Mouse (Mus musculus): Measurements from ENCODE around the gene Cacna2d4. TPM values are rescaled to one million over a fixed set of nuclear protein-coding genes. Genes with fewer than 3 reads are reported as not detected.

Gene Cacna2d4
- polyA plus RNA-seq, 1 experiment from 2014 or later, result not detected

GRCm38 (mm10) chr6:119388650-119389012 is 152.3 kb downstream of the Cacna2d4 start:
- peak; percentile 99 for ATAC-seq (ENCODE audit: low FRiP score, low TSS enrichment)
- Histone ChIP-seq H3K9me3 (ENCODE audit: low read length) (no peaks in the 10 kb centered on the region), H3K4me3 (ENCODE audit: low read length) (peak overlapping the region; percentile 69), H3K27ac (ENCODE audit: low read length) (peak overlapping the region; percentile 90), H3K36me3 (ENCODE audit: insufficient read depth, low read length) (no peaks in the 10 kb centered on the region), H3K4me2 (replicated peaks; ENCODE audit: low read depth, low read length) (peak overlapping the region; percentile 82), H3K9ac (replicated peaks; ENCODE audit: low read length) (peak overlapping the region; percentile 94), H3K4me1 (ENCODE audit: insufficient read depth, low read length) (peaks cover 26% of the 10 kb centered on the region), H3K27me3 (ENCODE audit: insufficient read depth, low read length) (no peaks in the 10 kb centered on the region)
- WGBS, result under 1% methylated on average over 31 of the region's 53 CpGs

- peak overlapping the region; percentile 84 for H3K27ac ChIP-seq (ENCODE audit: low read length)
- peak overlapping the region; percentile 80 for H3K9ac ChIP-seq (replicated peaks; ENCODE audit: low read length)
- 21% methylated on average over 10 of the region's 10 CpGs for WGBS
- H3K27me3 ChIP-seq (ENCODE audit: insufficient read depth, low read length), result no peaks in the 10 kb centered on the region
- H3K36me3 ChIP-seq (ENCODE audit: insufficient read depth, low read length), result no peaks in the 10 kb centered on the region
- H3K4me2 ChIP-seq (replicated peaks; ENCODE audit: low read depth, low read length), result peak overlapping the region; percentile 62
- peak overlapping the region; percentile 69 for H3K4me3 ChIP-seq (ENCODE audit: low read length)
- ATAC-seq (ENCODE audit: low FRiP score, low TSS enrichment), result peak; percentile 6; the same call in 1 of the 2 replicates
- H3K9me3 ChIP-seq (ENCODE audit: low read length), result no peaks in the 10 kb centered on the region
- peaks cover 26% of the 10 kb centered on the region for H3K4me1 ChIP-seq (ENCODE audit: insufficient read depth, low read length)
These were observed 152.8 kb downstream of the Cacna2d4 start for GRCm38 (mm10) chr6:119389089-119389488.

GRCm38 (mm10) chr6:119390728-119391127 is 154.4 kb downstream of the Cacna2d4 start:
- Histone ChIP-seq H3K36me3 (ENCODE audit: insufficient read depth, low read length) (no peaks in the 10 kb centered on the region), H3K27me3 (ENCODE audit: insufficient read depth, low read length) (no peaks in the 10 kb centered on the region), H3K4me3 (ENCODE audit: low read length) (no peak overlapping the region), H3K27ac (ENCODE audit: low read length) (no peak overlapping the region), H3K9me3 (ENCODE audit: low read length) (no peaks in the 10 kb centered on the region), H3K4me1 (ENCODE audit: insufficient read depth, low read length) (peaks cover 26% of the 10 kb centered on the region), H3K9ac (replicated peaks; ENCODE audit: low read length) (no peak overlapping the region), H3K4me2 (replicated peaks; ENCODE audit: low read depth, low read length) (no peak overlapping the region)
- WGBS, result 94% methylated on average over 4 of the region's 4 CpGs
- no peak for ATAC-seq (ENCODE audit: low FRiP score, low TSS enrichment)

GRCm38 (mm10) chr6:119392836-119393235 is 156.5 kb downstream of the Cacna2d4 start:
- no peak overlapping the region for H3K27ac ChIP-seq (ENCODE audit: low read length)
- H3K4me3 ChIP-seq (ENCODE audit: low read length), result no peak overlapping the region
- no peak for ATAC-seq (ENCODE audit: low FRiP score, low TSS enrichment)
- peaks cover 7% of the 10 kb centered on the region for H3K4me1 ChIP-seq (ENCODE audit: insufficient read depth, low read length)
- no peaks in the 10 kb centered on the region for H3K9me3 ChIP-seq (ENCODE audit: low read length)
- H3K4me2 ChIP-seq (replicated peaks; ENCODE audit: low read depth, low read length), result no peak overlapping the region
- 84% methylated on average over 9 of the region's 9 CpGs for WGBS
- H3K27me3 ChIP-seq (ENCODE audit: insufficient read depth, low read length), result no peaks in the 10 kb centered on the region
- no peaks in the 10 kb centered on the region for H3K36me3 ChIP-seq (ENCODE audit: insufficient read depth, low read length)
- no peak overlapping the region for H3K9ac ChIP-seq (replicated peaks; ENCODE audit: low read length)

GRCm38 (mm10) chr6:119395421-119396308 is 159.3 kb downstream of the Cacna2d4 start:
- Histone ChIP-seq H3K27me3 (ENCODE audit: insufficient read depth, low read length) (no peaks in the 10 kb centered on the region), H3K9ac (replicated peaks; ENCODE audit: low read length) (no peak overlapping the region), H3K9me3 (ENCODE audit: low read length) (no peaks in the 10 kb centered on the region), H3K36me3 (ENCODE audit: insufficient read depth, low read length) (no peaks in the 10 kb centered on the region), H3K4me1 (ENCODE audit: insufficient read depth, low read length) (no peaks in the 10 kb centered on the region), H3K4me3 (ENCODE audit: low read length) (no peak overlapping the region), H3K27ac (ENCODE audit: low read length) (no peak overlapping the region), H3K4me2 (replicated peaks; ENCODE audit: low read depth, low read length) (no peak overlapping the region)
- 78% methylated on average over 14 of the region's 14 CpGs for WGBS
- no peak for ATAC-seq (ENCODE audit: low FRiP score, low TSS enrichment)

- H3K27ac ChIP-seq (ENCODE audit: low read length), result no peak overlapping the region
- 52% methylated on average over 5 of the region's 5 CpGs for WGBS
- H3K4me2 ChIP-seq (replicated peaks; ENCODE audit: low read depth, low read length), result no peak overlapping the region
- H3K36me3 ChIP-seq (ENCODE audit: insufficient read depth, low read length), result no peaks in the 10 kb centered on the region
- no peaks in the 10 kb centered on the region for H3K9me3 ChIP-seq (ENCODE audit: low read length)
- H3K4me1 ChIP-seq (ENCODE audit: insufficient read depth, low read length), result no peaks in the 10 kb centered on the region
- H3K27me3 ChIP-seq (ENCODE audit: insufficient read depth, low read length), result no peaks in the 10 kb centered on the region
- ATAC-seq (ENCODE audit: low FRiP score, low TSS enrichment), result no peak
- no peak overlapping the region for H3K4me3 ChIP-seq (ENCODE audit: low read length)
- no peak overlapping the region for H3K9ac ChIP-seq (replicated peaks; ENCODE audit: low read length)
These were observed 159.9 kb downstream of the Cacna2d4 start for GRCm38 (mm10) chr6:119396309-119396634.

- WGBS, result 89% methylated on average over 3 of the region's 3 CpGs
- Histone ChIP-seq H3K27me3 (ENCODE audit: insufficient read depth, low read length) (no peaks in the 10 kb centered on the region), H3K36me3 (ENCODE audit: insufficient read depth, low read length) (no peaks in the 10 kb centered on the region), H3K4me1 (ENCODE audit: insufficient read depth, low read length) (no peaks in the 10 kb centered on the region), H3K27ac (ENCODE audit: low read length) (no peak overlapping the region), H3K4me3 (ENCODE audit: low read length) (no peak overlapping the region), H3K4me2 (replicated peaks; ENCODE audit: low read depth, low read length) (no peak overlapping the region), H3K9ac (replicated peaks; ENCODE audit: low read length) (no peak overlapping the region), H3K9me3 (ENCODE audit: low read length) (no peaks in the 10 kb centered on the region)
- ATAC-seq (ENCODE audit: low FRiP score, low TSS enrichment), result no peak
These were observed 163.0 kb downstream of the Cacna2d4 start for GRCm38 (mm10) chr6:119399371-119399770.

- peaks cover 5% of the 10 kb centered on the region; the same call in 1 of the 2 replicates for H3K4me1 ChIP-seq (ENCODE audit: insufficient read depth, low read length)
- H3K27me3 ChIP-seq (ENCODE audit: insufficient read depth, low read length), result no peaks in the 10 kb centered on the region
- no peaks in the 10 kb centered on the region for H3K36me3 ChIP-seq (ENCODE audit: insufficient read depth, low read length)
- H3K4me3 ChIP-seq (ENCODE audit: low read length), result no peak overlapping the region
- no peak for ATAC-seq (ENCODE audit: low FRiP score, low TSS enrichment)
- H3K27ac ChIP-seq (ENCODE audit: low read length), result no peak overlapping the region
- no peak overlapping the region for H3K4me2 ChIP-seq (replicated peaks; ENCODE audit: low read depth, low read length)
- no peaks in the 10 kb centered on the region for H3K9me3 ChIP-seq (ENCODE audit: low read length)
- H3K9ac ChIP-seq (replicated peaks; ENCODE audit: low read length), result no peak overlapping the region
- WGBS, result 96% methylated on average over 3 of the region's 3 CpGs
These were observed 164.3 kb downstream of the Cacna2d4 start for GRCm38 (mm10) chr6:119400649-119401048.

GRCm38 (mm10) chr6:119401545-119402304 is 165.4 kb downstream of the Cacna2d4 start:
- Histone ChIP-seq H3K9ac (replicated peaks; ENCODE audit: low read length) (no peak overlapping the region), H3K4me2 (replicated peaks; ENCODE audit: low read depth, low read length) (no peak overlapping the region), H3K9me3 (ENCODE audit: low read length) (no peaks in the 10 kb centered on the region), H3K4me3 (ENCODE audit: low read length) (no peak overlapping the region), H3K4me1 (ENCODE audit: insufficient read depth, low read length) (peaks cover 6% of the 10 kb centered on the region; the same call in 1 of the 2 replicates), H3K36me3 (ENCODE audit: insufficient read depth, low read length) (no peaks in the 10 kb centered on the region), H3K27ac (ENCODE audit: low read length) (no peak overlapping the region), H3K27me3 (ENCODE audit: insufficient read depth, low read length) (no peaks in the 10 kb centered on the region)
- no peak for ATAC-seq (ENCODE audit: low FRiP score, low TSS enrichment)
- 69% methylated on average over 8 of the region's 8 CpGs for WGBS
